In the genomic region with DNA sequence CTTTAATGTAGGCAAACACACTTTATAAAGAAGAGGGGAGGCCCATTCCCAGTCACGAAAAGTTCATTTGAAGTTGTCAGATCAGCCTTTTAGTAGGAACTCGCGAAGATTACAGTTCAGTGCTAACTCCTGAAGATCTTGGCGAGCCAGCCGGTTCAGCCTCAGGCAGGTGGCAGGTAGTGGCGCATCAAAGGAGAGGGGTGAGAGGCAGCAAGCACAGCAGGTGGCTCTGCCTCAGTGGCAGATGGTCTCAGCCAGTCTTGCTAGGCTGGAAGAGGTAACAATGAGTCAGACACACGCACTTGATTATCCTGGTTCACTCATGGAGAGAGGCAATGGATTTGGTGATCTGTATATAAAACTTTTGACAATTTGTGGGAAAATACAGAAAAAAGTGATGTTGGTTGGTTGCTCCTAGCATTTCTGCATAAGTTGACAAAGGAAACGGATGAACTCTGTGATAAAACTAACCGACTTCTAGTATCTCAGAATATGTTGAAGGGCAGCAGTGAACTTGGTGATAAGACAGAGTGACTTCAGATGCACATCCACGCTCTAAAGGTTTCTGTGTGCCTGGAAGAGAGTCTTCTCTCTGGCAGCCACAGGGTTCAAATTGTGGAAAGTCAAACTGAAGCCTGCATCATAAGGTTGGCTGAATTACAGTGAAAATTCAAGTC, we compare ENCODE assay signal across 36 mouse cellular contexts. TPM values are rescaled to one million over a fixed set of nuclear protein-coding genes. Genes with fewer than 3 reads are reported as not detected.
DNase-seq lines count a peak whose midpoint lies in the region; ATAC-seq and TF ChIP-seq lines count a peak whose summit lies in the region.
"Had no signal": no experiment of that assay in that cellular context is flagged by ENCODE, and none has a peak within 500 bp of the region (broad histone marks: within the 10 kb centered on the region; RNA-seq: fewer than 3 reads in every experiment).

No protein-coding gene starts in this region.

- H3K4me3 ChIP-seq in liver, embryonic 14.5 days (ENCODE audit: insufficient read depth in 1 of 2, low read depth in 2 of 2, low read length in 2 of 2): no peak overlapping the region
- H3K4me3 ChIP-seq in midbrain, embryonic 16.5 days (ENCODE audit: low read depth, low read length): no peak overlapping the region
- H3K4me3 ChIP-seq: hindbrain, embryonic 13.5 days; myocyte; neural tube, embryonic 12.5 days had no signal

- H3K9me3 ChIP-seq in liver, embryonic 14.5 days (ENCODE audit: control insufficient read depth, low read length): no peaks in the 10 kb centered on the region
- no peaks in the 10 kb centered on the region for H3K9me3 ChIP-seq in midbrain, embryonic 16.5 days (replicated peaks; ENCODE audit: control insufficient read depth, low read length, poor library complexity, severe bottlenecking)
- H3K9me3 ChIP-seq: hindbrain, embryonic 13.5 days; neural tube, embryonic 12.5 days had no signal

- TF ChIP-seq EP300 in liver, embryonic 14.5 days (IDR thresholded peaks at IDR 0.05; ENCODE audit: low read depth): peak; percentile 56

- no peak for TF ChIP-seq CTCF in liver, embryonic 14.5 days (IDR thresholded peaks at IDR 0.05; ENCODE audit: low read depth)

- peaks cover 4 to 7% of the 10 kb centered on the region in 2 experiments for H3K4me1 ChIP-seq in liver, embryonic 14.5 days (replicated peaks; ENCODE audit: control insufficient read depth in 2 of 2, insufficient read depth in 2 of 2, low read length in 1 of 2)
- H3K4me1 ChIP-seq in midbrain, embryonic 16.5 days (ENCODE audit: control insufficient read depth, insufficient read depth, low read length): no peaks in the 10 kb centered on the region
- H3K4me1 ChIP-seq: hindbrain, embryonic 13.5 days; neural tube, embryonic 12.5 days had no signal

- peak; percentile 57 for DNase-seq in heart, adult 11 months
- DNase-seq in heart, postnatal 4 days: no peak
- DNase-seq in thymus, postnatal 4 days: peak; percentile 24
- no peak for DNase-seq in thymus, postnatal 25 days
- DNase-seq in liver, embryonic 14.5 days (ENCODE audit: low read depth in 3 of 3, low spot score in 3 of 3): no peak
- no peak for DNase-seq in adrenal gland, adult 8-10 months
- DNase-seq: adrenal gland, postnatal 14 days; B cell, adult 2 months; gastrocnemius, postnatal 25 days; heart, adult 18-20 months; heart, postnatal 36 days; kidney, adult 8-10 months; kidney, postnatal 4 days; layer of hippocampus, postnatal 36 days; lung, embryonic 14.5 days; lung, postnatal 14 days; right cerebral cortex, adult 18-20 months; spleen, adult 18-20 months had no signal

- 28% methylated on average over 10 of the region's 10 CpGs for WGBS in liver, embryonic 14.5 days (ENCODE audit: insufficient replicate concordance)
- WGBS in midbrain, embryonic 16.5 days: 74% methylated on average over 10 of the region's 10 CpGs

- no peak overlapping the region for H3K27ac ChIP-seq in liver, embryonic 14.5 days
- H3K27ac ChIP-seq in midbrain, embryonic 16.5 days (ENCODE audit: low read length): no peak overlapping the region
- H3K27ac ChIP-seq: hindbrain, embryonic 13.5 days; kidney, postnatal 0 days; neural tube, embryonic 12.5 days had no signal

- H3K36me3 ChIP-seq in liver, embryonic 14.5 days (replicated peaks; ENCODE audit: control insufficient read depth, insufficient read depth, low read depth): no peaks in the 10 kb centered on the region
- H3K36me3 ChIP-seq in midbrain, embryonic 16.5 days (ENCODE audit: control insufficient read depth, insufficient read depth, low read length): no peaks in the 10 kb centered on the region
- H3K36me3 ChIP-seq: hindbrain, embryonic 13.5 days; neural tube, embryonic 12.5 days had no signal

- ATAC-seq in liver, embryonic 14.5 days (ENCODE audit: insufficient read depth): peak; percentile 31; the same call in 1 of the 2 replicates
- no peak for ATAC-seq in midbrain, embryonic 16.5 days
- ATAC-seq: forebrain, embryonic 14.5 days; intestine, embryonic 16.5 days had no signal

- H3K4me2 ChIP-seq in liver, embryonic 14.5 days (ENCODE audit: low read depth): no peak overlapping the region
- H3K4me2 ChIP-seq in midbrain, embryonic 16.5 days (ENCODE audit: low read length): no peak overlapping the region
- H3K4me2 ChIP-seq: heart, embryonic 11.5 days; hindbrain, embryonic 13.5 days; lung, embryonic 14.5 days; midbrain, embryonic 11.5 days; neural tube, embryonic 12.5 days had no signal

- no peak overlapping the region for H3K9ac ChIP-seq in liver, embryonic 14.5 days (replicated peaks)
- H3K9ac ChIP-seq in midbrain, embryonic 16.5 days (ENCODE audit: low read depth, low read length): no peak overlapping the region
- H3K9ac ChIP-seq: hindbrain, embryonic 13.5 days; lung, embryonic 14.5 days; neural tube, embryonic 12.5 days had no signal

- H3K27me3 ChIP-seq in liver, embryonic 14.5 days (ENCODE audit: control insufficient read depth, insufficient read depth, low read length): no peaks in the 10 kb centered on the region
- no peaks in the 10 kb centered on the region for H3K27me3 ChIP-seq in midbrain, embryonic 16.5 days (ENCODE audit: control insufficient read depth, insufficient read depth, low read depth, low read length)
- H3K27me3 ChIP-seq: hindbrain, embryonic 13.5 days; neural tube, embryonic 12.5 days had no signal

RNA-seq across cellular contexts. Expression of a gene that starts 13.6 kb away (rescaled TPM):
- total RNA-seq in heart, postnatal 4 days (2021): 10 to 100 TPM; 60.0 to 69.6 TPM
- 14.6 and 20.3 TPM in 2 replicates for polyA plus RNA-seq in liver, embryonic 14.5 days (2012; rRNA removed)
- polyA plus RNA-seq in liver, embryonic 14.5 days (2014; fragmentation: Nextera tagmentation; extraction: Ambion mirVana): 27.2 and 30.4 TPM in 2 replicates
- 51.0 and 60.8 TPM in 2 replicates for polyA plus RNA-seq in midbrain, embryonic 16.5 days (2015; fragmentation: Nextera tagmentation; extraction: Ambion mirVana)
- total RNA-seq in adrenal gland, adult 8-10 months (2022): 100 to 1,000 TPM in 3 of 4 experiments, 10 to 100 TPM in 1; 99.2 to 142 (median 122) TPM

RNA-seq across cellular contexts. Expression of a gene that starts 40.9 kb away (rescaled TPM):
- not detected for total RNA-seq in heart, postnatal 4 days (2021)
- not detected in 2 replicates for polyA plus RNA-seq in liver, embryonic 14.5 days (2012; rRNA removed)
- polyA plus RNA-seq in liver, embryonic 14.5 days (2014; fragmentation: Nextera tagmentation; extraction: Ambion mirVana): not detected in 2 replicates
- polyA plus RNA-seq in midbrain, embryonic 16.5 days (2015; fragmentation: Nextera tagmentation; extraction: Ambion mirVana): not detected in 2 replicates
- total RNA-seq in adrenal gland, adult 8-10 months (2022): not detected
- total RNA-seq: adrenal gland, postnatal 14 days; gastrocnemius, adult 18-20 months; gastrocnemius, postnatal 25 days; heart, adult 18-20 months; heart, postnatal 36 days; layer of hippocampus, adult 8-10 months; layer of hippocampus, postnatal 36 days; left cerebral cortex, postnatal 14 days; liver, adult 2 months; midbrain, postnatal 0 days had no signal
- polyA plus RNA-seq: embryonic facial prominence, embryonic 11.5 days; forebrain, embryonic 14.5 days; heart, embryonic 11.5 days; heart, embryonic 16.5 days; hindbrain, embryonic 13.5 days; intestine, embryonic 16.5 days; kidney, postnatal 0 days; limb, embryonic 11.5 days; liver, adult 2 months; lung, embryonic 14.5 days; midbrain, embryonic 11.5 days; midbrain, postnatal 0 days; myocyte; neural tube, embryonic 12.5 days; stomach, embryonic 16.5 days had no signal

RNA-seq across cellular contexts. Expression of a gene that starts 53.4 kb away (rescaled TPM):
- total RNA-seq in heart, postnatal 4 days (2021): 1 to 10 TPM; 2.3 to 3.3 TPM
- polyA plus RNA-seq in liver, embryonic 14.5 days (2012; rRNA removed): 65.0 and 73.5 TPM in 2 replicates
- polyA plus RNA-seq in liver, embryonic 14.5 days (2014; fragmentation: Nextera tagmentation; extraction: Ambion mirVana): 54.9 and 68.6 TPM in 2 replicates
- 166 and 197 TPM in 2 replicates for polyA plus RNA-seq in midbrain, embryonic 16.5 days (2015; fragmentation: Nextera tagmentation; extraction: Ambion mirVana)
- 1 to 10 TPM in 3 of 4 experiments, under 1 TPM in 1; 0.75 to 2.9 (median 2.3) TPM for total RNA-seq in adrenal gland, adult 8-10 months (2022)
- total RNA-seq: gastrocnemius, adult 18-20 months had no signal
- polyA plus RNA-seq: liver, adult 2 months had no signal

RNA-seq across cellular contexts. Expression of a gene that starts 59.6 kb away (rescaled TPM):
- 1 to 10 TPM; 2.1 to 2.4 TPM for total RNA-seq in heart, postnatal 4 days (2021)
- polyA plus RNA-seq in liver, embryonic 14.5 days (2012; rRNA removed): 4.7 TPM in 2 replicates
- polyA plus RNA-seq in liver, embryonic 14.5 days (2014; fragmentation: Nextera tagmentation; extraction: Ambion mirVana): 5.0 and 6.6 TPM in 2 replicates
- 19.9 and 23.1 TPM in 2 replicates for polyA plus RNA-seq in midbrain, embryonic 16.5 days (2015; fragmentation: Nextera tagmentation; extraction: Ambion mirVana)
- 10 to 100 TPM; 52.4 to 75.3 (median 66.3) TPM for total RNA-seq in adrenal gland, adult 8-10 months (2022)

Comparison
In these comparisons a context has a peak if more than half of its experiments do, and no peak if none do; other contexts are left out.
1. DNase-seq: peak in heart, adult 11 months (single experiment) and thymus, postnatal 4 days (single experiment); none in heart, postnatal 4 days (single experiment), thymus, postnatal 25 days (single experiment), liver, embryonic 14.5 days (0 of 3) and adrenal gland, adult 8-10 months (single experiment).